ENCODE assay signal across 13 mouse cellular contexts in the genomic region with DNA sequence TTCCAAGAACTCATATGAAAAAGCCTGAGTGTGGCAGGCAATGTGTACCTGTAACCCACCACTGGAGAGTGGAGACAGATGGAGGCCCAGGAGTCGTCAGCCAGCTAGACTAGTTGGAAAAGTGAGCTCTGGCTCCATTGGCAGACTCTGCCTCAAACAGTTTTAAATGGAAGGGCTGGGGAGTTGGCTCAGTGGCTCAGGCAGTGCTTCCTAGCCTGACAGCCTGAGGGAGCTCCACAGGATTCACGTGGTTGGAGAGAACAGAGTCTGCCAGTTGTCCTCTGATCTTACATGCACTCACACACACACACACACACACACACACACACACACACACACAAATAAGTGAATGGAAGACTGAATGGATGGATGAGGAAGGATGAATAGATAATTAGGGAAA. TPM values are rescaled to one million over a fixed set of nuclear protein-coding genes. Genes with fewer than 3 reads are reported as not detected.
DNase-seq lines count a peak whose midpoint lies in the region; ATAC-seq and TF ChIP-seq lines count a peak whose summit lies in the region.
"Had no signal": no experiment of that assay in that cellular context is flagged by ENCODE, and none has a peak within 500 bp of the region (broad histone marks: within the 10 kb centered on the region; RNA-seq: fewer than 3 reads in every experiment).

No protein-coding gene starts in this region.

- intact Hi-C loops in heart, adult 2 months (cut with DNase I) = loop anchor here (10.0 kb wide), 1 partner anchor 311 kb away; the partner anchor contains the start of gene Git1

- ATAC-seq in kidney, embryonic 16.5 days (ENCODE audit: low FRiP score, low TSS enrichment) = no peak
- no peak for ATAC-seq in erythroblast, adult 5-6 weeks (replicated peaks; ENCODE audit: low FRiP score, poor library complexity, severe bottlenecking)

- peak overlapping the region; percentile 36; the same call in 1 of the 2 replicates for H3K27ac ChIP-seq in heart, adult 2 months
- no peak overlapping the region for H3K27ac ChIP-seq in heart, embryonic 10.5 days
- no peak overlapping the region for H3K27ac ChIP-seq in kidney, embryonic 16.5 days (ENCODE audit: low read length)
- H3K27ac ChIP-seq: midbrain, embryonic 12.5 days had no signal

- no peaks in the 10 kb centered on the region for H3K27me3 ChIP-seq in heart, adult 2 months (ENCODE audit: control insufficient read depth, insufficient read depth, low read length)
- H3K27me3 ChIP-seq in heart, embryonic 10.5 days (ENCODE audit: insufficient read depth, poor library complexity, severe bottlenecking) = no peaks in the 10 kb centered on the region
- no peaks in the 10 kb centered on the region for H3K27me3 ChIP-seq in kidney, embryonic 16.5 days (ENCODE audit: insufficient read depth, low read length)
- H3K27me3 ChIP-seq: CH12.LX; midbrain, embryonic 12.5 days had no signal

- TF ChIP-seq CTCF in heart, adult 2 months (IDR thresholded peaks at IDR 0.05) = peak; percentile 52
- 0 out of 2 replicates have a peak, but pooled peaks have one; percentile 2 for TF ChIP-seq CTCF in brain, embryonic 14.5 days (IDR thresholded peaks at IDR 0.05; ENCODE audit: borderline replicate concordance, extremely low read depth, insufficient read depth, insufficient read length)

- H3K9ac ChIP-seq in heart, adult 2 months (ENCODE audit: low read depth, low read length) = no peak overlapping the region
- no peak overlapping the region for H3K9ac ChIP-seq in kidney, embryonic 16.5 days (replicated peaks; ENCODE audit: low read length)
- H3K9ac ChIP-seq: midbrain, embryonic 12.5 days had no signal

- H3K4me2 ChIP-seq in kidney, embryonic 16.5 days (replicated peaks; ENCODE audit: low read depth, low read length) = no peak overlapping the region
- H3K4me2 ChIP-seq: midbrain, embryonic 12.5 days had no signal

- DNase-seq in heart, adult 2 months = peak in 1 of 2 experiments; percentile 43
- no peak for DNase-seq in heart, embryonic 10.5 days (ENCODE audit: low spot score)
- peak; percentile 57 for DNase-seq in kidney, adult 9 months
- peak; percentile 35 for DNase-seq in NIH3T3 (ENCODE audit: low read depth)
- DNase-seq in brain, embryonic 14.5 days (ENCODE audit: low read depth) = peak; percentile 73
- no peak for DNase-seq in ovary, postnatal 10 days (ENCODE audit: low spot score)

- H3K9me3 ChIP-seq in heart, embryonic 10.5 days = no peaks in the 10 kb centered on the region
- H3K9me3 ChIP-seq in kidney, embryonic 16.5 days (ENCODE audit: low read length) = no peaks in the 10 kb centered on the region
- H3K9me3 ChIP-seq: midbrain, embryonic 12.5 days had no signal

- peaks cover 3% of the 10 kb centered on the region for H3K79me2 ChIP-seq in heart, adult 2 months (replicated peaks; ENCODE audit: control insufficient read depth, insufficient read depth, low read length)

- 10% methylated on average over 2 of the region's 2 CpGs for WGBS in heart, adult 2 months
- 18% methylated on average over 2 of the region's 2 CpGs for WGBS in heart, embryonic 10.5 days
- WGBS in kidney, embryonic 16.5 days = 29% methylated on average over 2 of the region's 2 CpGs

- TF ChIP-seq EP300 in heart, adult 2 months (IDR thresholded peaks at IDR 0.05; ENCODE audit: insufficient read depth, low read depth, low read length) = no peak

- no peak overlapping the region for H3K4me3 ChIP-seq in heart, adult 2 months
- no peak overlapping the region; the same call in 1 of the 2 replicates for H3K4me3 ChIP-seq in heart, embryonic 10.5 days
- H3K4me3 ChIP-seq in kidney, embryonic 16.5 days (ENCODE audit: low read length) = no peak overlapping the region
- H3K4me3 ChIP-seq: midbrain, embryonic 12.5 days had no signal

- TF ChIP-seq POLR2A in heart, adult 2 months (IDR thresholded peaks at IDR 0.05; ENCODE audit: insufficient read depth, low read depth, low read length) = 0 out of 2 replicates have a peak, but pooled peaks have one; percentile 14
- TF ChIP-seq POLR2A in brain, embryonic 14.5 days (IDR thresholded peaks at IDR 0.05; ENCODE audit: borderline replicate concordance, extremely low read depth, insufficient read depth, insufficient read length, poor library complexity, severe bottlenecking) = no peak

- peaks cover 54% of the 10 kb centered on the region for H3K4me1 ChIP-seq in heart, adult 2 months (ENCODE audit: control insufficient read depth, insufficient read depth, low read length)
- H3K4me1 ChIP-seq in heart, embryonic 10.5 days = peaks cover 89% of the 10 kb centered on the region
- peaks cover 5% of the 10 kb centered on the region for H3K4me1 ChIP-seq in kidney, embryonic 16.5 days (ENCODE audit: insufficient read depth, low read length)

- H3K36me3 ChIP-seq in heart, adult 2 months (ENCODE audit: control insufficient read depth, insufficient read depth, low read length) = peaks cover 12% of the 10 kb centered on the region; the same call in 1 of the 2 replicates
- peaks cover 39% of the 10 kb centered on the region for H3K36me3 ChIP-seq in heart, embryonic 10.5 days
- H3K36me3 ChIP-seq in kidney, embryonic 16.5 days (ENCODE audit: insufficient read depth, low read length) = no peaks in the 10 kb centered on the region
- H3K36me3 ChIP-seq: midbrain, embryonic 12.5 days had no signal

RNA-seq across cellular contexts. Expression of gene Gm10277, which starts 18.7 kb away (rescaled TPM):
- not detected for total RNA-seq in heart, adult 2 months (2021)
- polyA plus RNA-seq in heart, adult 2 months (2012; rRNA removed) = not detected in 2 replicates
- polyA plus RNA-seq in heart, embryonic 10.5 days (2016; fragmentation: Nextera tagmentation; extraction: Ambion mirVana) = 1.1 and 1.6 TPM in 2 replicates
- 1.5 and 1.6 TPM in 2 replicates for polyA plus RNA-seq in kidney, embryonic 16.5 days (2015; fragmentation: Nextera tagmentation; extraction: Ambion mirVana)
- not detected in 2 replicates for polyA plus RNA-seq in brain, embryonic 14.5 days (2012; rRNA removed)
- total RNA-seq in erythroblast, adult 5-6 weeks (2015; ENCODE audit: low replicate concordance) = not detected in 2 replicates
- total RNA-seq in erythroblast, adult 5-6 weeks (2017; ENCODE audit: low replicate concordance) = not detected in 2 replicates
- total RNA-seq: CH12.LX; heart, postnatal 10 days; layer of hippocampus, adult 8-10 months; left cerebral cortex, postnatal 36 days had no signal

RNA-seq across cellular contexts. Expression of gene Myo18a, which starts 43.2 kb away (rescaled TPM):
- total RNA-seq in heart, adult 2 months (2021) = 100 to 1,000 TPM; 240 to 274 TPM
- polyA plus RNA-seq in heart, adult 2 months (2012; rRNA removed) = 98.6 and 107 TPM in 2 replicates
- 95.5 and 153 TPM in 2 replicates for polyA plus RNA-seq in heart, embryonic 10.5 days (2016; fragmentation: Nextera tagmentation; extraction: Ambion mirVana)
- polyA plus RNA-seq in kidney, embryonic 16.5 days (2015; fragmentation: Nextera tagmentation; extraction: Ambion mirVana) = 32.4 and 38.1 TPM in 2 replicates
- polyA plus RNA-seq in brain, embryonic 14.5 days (2012; rRNA removed) = 45.6 and 67.3 TPM in 2 replicates
- total RNA-seq in erythroblast, adult 5-6 weeks (2015; ENCODE audit: low replicate concordance) = 17.5 and 18.6 TPM in 2 replicates
- 14.6 and 22.2 TPM in 2 replicates for total RNA-seq in erythroblast, adult 5-6 weeks (2017; ENCODE audit: low replicate concordance)

Comparison
In these comparisons a context has a peak if more than half of its experiments do, and no peak if none do; other contexts are left out.
1. DNase-seq: peak in kidney, adult 9 months (single experiment), NIH3T3 (single experiment) and brain, embryonic 14.5 days (single experiment); none in heart, embryonic 10.5 days (single experiment) and ovary, postnatal 10 days (single experiment).